Mouse (Mus musculus): Measurements from ENCODE around the gene Spata19. TPM values are rescaled to one million over a fixed set of nuclear protein-coding genes. Genes with fewer than 3 reads are reported as not detected.

Spata19 gene
- not detected for polyA plus RNA-seq (2021)

DNA sequence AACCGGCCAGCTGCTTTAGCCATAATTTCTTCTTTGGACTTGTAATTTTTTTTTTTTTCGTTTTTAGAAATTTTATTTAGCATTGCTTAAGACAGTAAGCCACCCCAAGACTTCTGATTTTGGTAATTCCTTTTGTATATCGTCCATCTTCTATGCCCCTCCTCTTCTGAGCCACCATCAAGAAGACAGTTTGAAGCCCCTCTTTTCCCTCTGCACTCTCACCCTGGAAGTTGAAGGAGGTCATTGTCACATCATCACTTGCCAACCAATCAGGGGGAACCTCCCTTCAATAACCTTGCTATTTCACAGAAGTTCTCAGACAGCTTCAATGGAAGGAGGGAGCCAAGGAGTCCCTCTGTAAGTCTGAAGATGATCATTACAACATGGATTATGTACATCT, at the start of gene Spata19:
Spata19 (plus strand) TSS at position 301 of the 400 bp plus-strand sequence.
- H3K27me3 ChIP-seq, result peaks cover 22% of the 10 kb centered on the region
- ATAC-seq, result no peak
- in situ Hi-C loops (cut with MboI; ENCODE audit: low pct_unique_long_range_greater_than_20kb), result no loop called here
- no peak for TF ChIP-seq CTCF (IDR thresholded peaks at IDR 0.05)
- ChIA-PET CTCF (no interaction called here), POLR2A (no interaction called here)
- no peak for DNase-seq (ENCODE audit: low read depth, low spot score)

GRCm38 (mm10) chr9:27353082-27353481, 43.5 kb upstream of the Spata19 start:
- in situ Hi-C loops (cut with MboI; ENCODE audit: low pct_unique_long_range_greater_than_20kb), result no loop called here
- no peaks in the 10 kb centered on the region for H3K27me3 ChIP-seq
- ChIA-PET POLR2A (no interaction called here), CTCF (no interaction called here)
- no peak for TF ChIP-seq CTCF (IDR thresholded peaks at IDR 0.05)
- DNase-seq (ENCODE audit: low read depth, low spot score), result no peak
- no peak for ATAC-seq

DNA sequence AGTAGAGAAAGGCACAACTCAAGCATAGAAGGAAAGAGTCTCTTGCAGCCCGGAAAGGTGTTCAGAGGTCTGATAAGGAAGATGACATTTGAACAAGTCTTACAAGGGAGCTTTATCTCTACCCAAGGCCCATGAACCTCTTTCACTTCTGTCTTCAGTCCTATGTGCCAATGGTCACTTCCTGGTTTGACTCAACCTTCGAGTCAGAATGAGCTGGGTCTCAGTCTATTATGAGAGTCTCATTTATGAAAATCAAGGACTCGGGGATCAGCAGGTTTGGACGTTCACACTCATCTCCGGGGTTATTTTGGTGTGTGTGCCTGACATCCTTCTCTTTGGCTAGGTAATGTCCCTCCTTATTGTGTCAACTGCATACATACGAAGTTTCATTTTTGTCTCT, 38.7 kb upstream of the Spata19 start:
- POLR2A ChIA-PET, result interaction anchor here (0.7 kb wide), 1 partner anchor 9 kb away, joined by 4 read pairs; no protein-coding TSS in a partner anchor
- DNase-seq (ENCODE audit: low read depth, low spot score) (no peak), ATAC-seq (no peak)
- in situ Hi-C loops (cut with MboI; ENCODE audit: low pct_unique_long_range_greater_than_20kb), result no loop called here
- H3K27me3 ChIP-seq, result no peaks in the 10 kb centered on the region
- TF ChIP-seq CTCF (IDR thresholded peaks at IDR 0.05), result no peak
- CTCF ChIA-PET, result no interaction called here

DNA sequence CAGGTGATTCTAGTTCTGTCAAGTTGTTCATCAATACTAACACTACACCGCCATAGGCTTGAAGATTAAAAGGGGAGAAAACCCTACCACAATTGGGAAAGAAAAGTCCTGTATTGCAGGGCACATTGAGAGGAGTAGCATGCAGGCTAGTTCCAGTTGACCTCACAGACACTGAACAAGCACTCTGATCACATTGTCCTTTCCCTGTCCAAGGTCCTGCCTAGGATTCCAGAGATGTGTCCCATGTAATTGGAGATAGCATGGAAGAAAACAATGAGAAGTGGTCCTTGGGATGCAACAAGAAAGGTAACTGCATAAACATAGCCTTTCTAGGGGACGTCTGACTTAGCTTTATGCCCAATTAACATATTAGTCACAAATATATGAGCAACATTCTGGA, 29.4 kb upstream of the Spata19 start:
- DNase-seq (ENCODE audit: low read depth, low spot score), result no peak
- ATAC-seq, result no peak
- no peak for TF ChIP-seq CTCF (IDR thresholded peaks at IDR 0.05)
- ChIA-PET POLR2A (no interaction called here), CTCF (no interaction called here)
- in situ Hi-C loops (cut with MboI; ENCODE audit: low pct_unique_long_range_greater_than_20kb), result no loop called here
- no peaks in the 10 kb centered on the region for H3K27me3 ChIP-seq

DNA sequence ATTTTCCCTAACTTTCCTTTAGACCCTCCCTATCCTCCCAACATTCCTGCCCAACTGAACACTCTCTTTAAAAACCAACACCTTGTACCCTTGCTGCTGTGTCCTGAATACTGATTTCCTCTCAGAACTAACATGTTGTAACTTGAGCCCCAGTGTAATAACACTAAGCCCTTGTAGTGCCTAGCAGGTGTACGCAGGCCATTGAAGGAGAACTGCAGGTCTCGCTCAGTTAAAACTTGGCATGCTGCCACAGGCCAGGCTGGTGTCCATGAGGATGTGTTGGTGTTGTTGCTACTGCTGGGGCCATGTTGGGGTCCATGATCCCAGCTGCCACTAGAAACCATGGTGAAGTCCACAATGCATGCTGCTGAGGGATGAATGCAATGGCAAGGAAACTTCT, 27.5 kb upstream of the Spata19 start:
- ATAC-seq (no peak), DNase-seq (ENCODE audit: low read depth, low spot score) (no peak)
- peaks cover 3% of the 10 kb centered on the region for H3K27me3 ChIP-seq
- in situ Hi-C loops (cut with MboI; ENCODE audit: low pct_unique_long_range_greater_than_20kb), result no loop called here
- ChIA-PET POLR2A (no interaction called here), CTCF (no interaction called here)
- TF ChIP-seq CTCF (IDR thresholded peaks at IDR 0.05), result no peak

GRCm38 (mm10) chr9:27375746-27376145, 20.9 kb upstream of the Spata19 start:
- ATAC-seq (no peak), DNase-seq (ENCODE audit: low read depth, low spot score) (no peak)
- ChIA-PET POLR2A (no interaction called here), CTCF (no interaction called here)
- in situ Hi-C loops (cut with MboI; ENCODE audit: low pct_unique_long_range_greater_than_20kb), result no loop called here
- TF ChIP-seq CTCF (IDR thresholded peaks at IDR 0.05), result no peak
- H3K27me3 ChIP-seq, result peaks cover 12% of the 10 kb centered on the region

GRCm38 (mm10) chr9:27386951-27387350, 9.6 kb upstream of the Spata19 start:
- CTCF ChIA-PET, result no interaction called here
- in situ Hi-C loops (cut with MboI; ENCODE audit: low pct_unique_long_range_greater_than_20kb), result no loop called here
- TF ChIP-seq CTCF (IDR thresholded peaks at IDR 0.05), result no peak
- DNase-seq (ENCODE audit: low read depth, low spot score) (peak; percentile 9), ATAC-seq (peak; percentile 57)
- POLR2A ChIA-PET, result no interaction called here
- peaks cover 15% of the 10 kb centered on the region for H3K27me3 ChIP-seq

- POLR2A ChIA-PET, result no interaction called here
- in situ Hi-C loops (cut with MboI; ENCODE audit: low pct_unique_long_range_greater_than_20kb), result loop anchor here (25.0 kb wide), 1 partner anchor 336 kb away; no protein-coding TSS in a partner anchor
- DNase-seq (ENCODE audit: low read depth, low spot score) (no peak), ATAC-seq (no peak)
- H3K27me3 ChIP-seq, result peaks cover 23% of the 10 kb centered on the region
- no peak for TF ChIP-seq CTCF (IDR thresholded peaks at IDR 0.05)
- CTCF ChIA-PET, result no interaction called here
Measured at GRCm38 (mm10) chr9:27401169-27401568, 4.6 kb downstream of the Spata19 start.

- ATAC-seq, result no peak
- in situ Hi-C loops (cut with MboI; ENCODE audit: low pct_unique_long_range_greater_than_20kb), result loop anchor here (5.0 to 25.0 kb wide), 3 partner anchors 328 to 838 kb away; no protein-coding TSS in a partner anchor
- ChIA-PET POLR2A (no interaction called here), CTCF (interaction anchor here (0.6 to 1.8 kb wide), 2 partner anchors 788 to 849 kb away, joined by 3 to 5 read pairs; no protein-coding TSS in a partner anchor)
- H3K27me3 ChIP-seq, result peaks cover 5% of the 10 kb centered on the region
- DNase-seq (ENCODE audit: low read depth, low spot score), result no peak
- TF ChIP-seq CTCF (IDR thresholded peaks at IDR 0.05), result peak; percentile 82
Measured at GRCm38 (mm10) chr9:27409733-27410132, 13.1 kb downstream of the Spata19 start.

DNA sequence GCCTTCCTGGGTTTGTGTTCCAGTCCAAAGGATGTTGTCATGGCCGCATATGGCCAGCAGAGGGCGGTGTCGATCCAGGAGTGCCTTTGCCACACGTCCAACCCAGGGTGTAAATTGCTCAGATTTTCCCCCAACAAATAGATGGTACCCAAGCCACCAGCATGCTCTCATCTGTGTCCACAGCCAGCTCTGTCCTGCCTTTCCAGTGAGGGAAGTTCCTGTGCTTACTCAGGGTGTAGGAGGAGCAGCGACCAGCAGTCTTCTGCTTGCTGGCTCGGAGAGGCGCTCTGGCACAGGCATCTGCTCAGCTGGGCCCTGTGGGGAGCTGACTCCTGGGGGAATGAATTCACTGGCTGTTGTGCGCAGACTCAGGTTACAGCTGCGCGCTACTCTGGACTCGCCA, 17.5 kb downstream of the Spata19 start:
- in situ Hi-C loops (cut with MboI; ENCODE audit: low pct_unique_long_range_greater_than_20kb), result loop anchor here (5.0 to 25.0 kb wide), 3 partner anchors 323 to 833 kb away; no protein-coding TSS in a partner anchor
- POLR2A ChIA-PET, result no interaction called here

GRCm38 (mm10) chr9:27424511-27424910, 27.9 kb downstream of the Spata19 start:
- CTCF ChIA-PET, result interaction anchor here (1.2 kb wide), 1 partner anchor 10 kb away, joined by 3 read pairs; no protein-coding TSS in a partner anchor
- TF ChIP-seq CTCF (IDR thresholded peaks at IDR 0.05), result no peak
- H3K27me3 ChIP-seq, result peaks cover 36% of the 10 kb centered on the region
- POLR2A ChIA-PET, result no interaction called here
- no peak for ATAC-seq
- no peak for DNase-seq (ENCODE audit: low read depth, low spot score)
- in situ Hi-C loops (cut with MboI; ENCODE audit: low pct_unique_long_range_greater_than_20kb), result loop anchor here (25.0 kb wide), 1 partner anchor 313 kb away; no protein-coding TSS in a partner anchor

More for the DNA sequence above, 17.5 kb downstream of the Spata19 start:
- CTCF ChIA-PET, result interaction anchor here (0.9 to 2.1 kb wide), 8 partner anchors 10 to 834 kb away, joined by 3 to 11 read pairs (median 3); no protein-coding TSS in a partner anchor
- ATAC-seq, result peak; percentile 65
- DNase-seq (ENCODE audit: low read depth, low spot score), result peak; percentile 13
- H3K27me3 ChIP-seq, result peaks cover 11% of the 10 kb centered on the region
- peak; percentile 92 for TF ChIP-seq CTCF (IDR thresholded peaks at IDR 0.05)

DNA sequence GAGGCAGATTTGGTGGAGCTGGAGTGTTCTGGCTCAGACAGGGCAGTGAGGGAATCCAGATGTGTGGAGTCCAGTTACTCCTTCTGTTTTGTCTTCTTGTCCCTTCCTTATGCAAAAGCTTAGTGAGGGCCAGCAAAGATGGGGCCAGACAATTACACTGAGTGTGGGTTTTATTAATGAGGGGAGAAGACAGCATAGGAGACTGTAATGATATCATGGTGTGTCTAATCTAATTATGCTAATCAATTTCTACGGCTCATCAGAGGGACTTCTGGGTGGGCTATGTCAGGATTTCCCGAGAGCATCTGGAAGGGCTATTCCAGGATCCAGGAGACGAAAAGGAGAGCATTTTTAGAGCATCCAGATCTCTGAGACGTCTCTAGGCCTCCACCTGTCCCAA, 32.0 kb downstream of the Spata19 start:
- peaks cover 20% of the 10 kb centered on the region for H3K27me3 ChIP-seq
- no peak for DNase-seq (ENCODE audit: low read depth, low spot score)
- TF ChIP-seq CTCF (IDR thresholded peaks at IDR 0.05), result no peak
- ATAC-seq, result no peak
- POLR2A ChIA-PET, result no interaction called here
- in situ Hi-C loops (cut with MboI; ENCODE audit: low pct_unique_long_range_greater_than_20kb), result no loop called here
- CTCF ChIA-PET, result no interaction called here
